Comparison of ENCODE assay signal across 8 mouse cellular contexts in the genomic region with DNA sequence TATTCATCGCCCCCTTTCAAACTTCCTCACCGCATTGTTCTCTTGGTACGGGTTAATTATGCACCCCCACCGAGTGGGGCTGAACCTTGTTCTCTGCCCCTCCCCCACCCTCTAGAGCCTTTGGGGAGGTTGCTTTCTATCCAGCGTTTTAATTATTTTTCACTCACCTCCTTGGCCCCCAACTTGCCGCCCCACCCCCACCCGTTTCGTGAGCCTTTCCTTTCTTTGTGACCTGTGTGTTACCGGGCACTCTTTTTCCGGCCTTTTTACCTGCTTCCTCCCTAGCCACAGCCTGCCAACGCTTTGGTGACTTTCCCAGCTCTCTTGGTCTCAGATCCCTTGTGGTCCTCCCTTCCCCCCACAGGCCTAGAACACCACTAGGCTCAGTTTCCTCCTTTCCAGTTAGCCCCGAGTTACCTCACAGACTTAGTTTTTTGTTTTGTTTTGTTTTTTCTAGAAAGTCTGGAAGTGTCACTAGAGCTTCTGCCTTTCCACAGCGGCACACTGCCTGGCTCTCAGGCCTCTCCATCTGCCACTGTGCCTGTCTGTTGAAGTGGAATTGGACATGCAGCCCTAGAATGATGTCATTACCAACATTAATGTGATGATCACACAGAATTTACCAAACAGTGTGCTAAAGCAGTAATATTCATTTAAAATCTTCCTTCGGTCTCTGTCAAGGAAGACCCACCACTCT. TPM values are rescaled to one million over a fixed set of nuclear protein-coding genes. Genes with fewer than 3 reads are reported as not detected.
DNase-seq lines count a peak whose midpoint lies in the region; ATAC-seq lines count a peak whose summit lies in the region.

No protein-coding gene starts in this region.

- H3K4me2 ChIP-seq in forebrain, embryonic 14.5 days (ENCODE audit: low read length) = peak overlapping the region; percentile 89
- H3K4me2 ChIP-seq in kidney, embryonic 16.5 days (replicated peaks; ENCODE audit: low read depth, low read length) = peak overlapping the region; percentile 85
- peak overlapping the region; percentile 100 for H3K4me2 ChIP-seq in midbrain, embryonic 16.5 days (ENCODE audit: low read length)

- no peak for DNase-seq in heart, embryonic 10.5 days (ENCODE audit: low spot score)
- no peak for DNase-seq in heart, postnatal 4 days
- peak; percentile 78 for DNase-seq in forebrain, embryonic 14.5 days (ENCODE audit: low spot score)
- DNase-seq in cerebellum, postnatal 4 days (ENCODE audit: low spot score in 2 of 2) = no peak
- DNase-seq in urinary bladder, postnatal 10 days (ENCODE audit: low spot score) = no peak

- peaks cover 11% of the 10 kb centered on the region for H3K27me3 ChIP-seq in heart, embryonic 10.5 days (ENCODE audit: insufficient read depth, poor library complexity, severe bottlenecking)
- H3K27me3 ChIP-seq in forebrain, embryonic 14.5 days (replicated peaks; ENCODE audit: control insufficient read depth, insufficient read depth, low read length) = no peaks in the 10 kb centered on the region
- peaks cover 18% of the 10 kb centered on the region; the same call in 1 of the 2 replicates for H3K27me3 ChIP-seq in kidney, embryonic 16.5 days (ENCODE audit: insufficient read depth, low read length)
- no peaks in the 10 kb centered on the region for H3K27me3 ChIP-seq in midbrain, embryonic 16.5 days (ENCODE audit: control insufficient read depth, insufficient read depth, low read depth, low read length)

- H3K27ac ChIP-seq in heart, embryonic 10.5 days = peak overlapping the region; percentile 38; the same call in 1 of the 2 replicates
- peak overlapping the region; percentile 3; the same call in 1 of the 2 replicates for H3K27ac ChIP-seq in forebrain, embryonic 14.5 days (ENCODE audit: low read depth, low read length)
- peak overlapping the region; percentile 90 for H3K27ac ChIP-seq in kidney, embryonic 16.5 days (ENCODE audit: low read length)
- H3K27ac ChIP-seq in midbrain, embryonic 16.5 days (ENCODE audit: low read length) = no peak overlapping the region

- no peaks in the 10 kb centered on the region for H3K36me3 ChIP-seq in heart, embryonic 10.5 days
- no peaks in the 10 kb centered on the region for H3K36me3 ChIP-seq in forebrain, embryonic 14.5 days (ENCODE audit: control insufficient read depth, insufficient read depth, low read length)
- no peaks in the 10 kb centered on the region; the same call in 1 of the 2 replicates for H3K36me3 ChIP-seq in kidney, embryonic 16.5 days (ENCODE audit: insufficient read depth, low read length)
- H3K36me3 ChIP-seq in midbrain, embryonic 16.5 days (ENCODE audit: control insufficient read depth, insufficient read depth, low read length) = no peaks in the 10 kb centered on the region

- no peak for ATAC-seq in forebrain, embryonic 14.5 days
- ATAC-seq in kidney, embryonic 16.5 days (ENCODE audit: low FRiP score, low TSS enrichment) = no peak
- no peak for ATAC-seq in midbrain, embryonic 16.5 days
- no peak for ATAC-seq in cerebellum, adult (ENCODE audit: insufficient number of reproducible peaks, low FRiP score, low TSS enrichment)

- H3K4me1 ChIP-seq in heart, embryonic 10.5 days = peaks cover 31% of the 10 kb centered on the region
- H3K4me1 ChIP-seq in forebrain, embryonic 14.5 days (ENCODE audit: control insufficient read depth, insufficient read depth, low read length) = peaks cover 36% of the 10 kb centered on the region
- H3K4me1 ChIP-seq in kidney, embryonic 16.5 days (ENCODE audit: insufficient read depth, low read length) = peaks cover 45% of the 10 kb centered on the region
- peaks cover 21% of the 10 kb centered on the region for H3K4me1 ChIP-seq in midbrain, embryonic 16.5 days (ENCODE audit: control insufficient read depth, insufficient read depth, low read length)

- peak overlapping the region; percentile 80 for H3K4me3 ChIP-seq in heart, embryonic 10.5 days
- peak overlapping the region; percentile 81 for H3K4me3 ChIP-seq in forebrain, embryonic 14.5 days (ENCODE audit: low read depth, low read length)
- H3K4me3 ChIP-seq in kidney, embryonic 16.5 days (ENCODE audit: low read length) = peak overlapping the region; percentile 74
- H3K4me3 ChIP-seq in midbrain, embryonic 16.5 days (ENCODE audit: low read depth, low read length) = peak overlapping the region; percentile 56

- 12% methylated on average over 14 of the region's 14 CpGs for WGBS in heart, embryonic 10.5 days
- 4% methylated on average over 14 of the region's 14 CpGs for WGBS in forebrain, embryonic 14.5 days
- WGBS in kidney, embryonic 16.5 days = 9% methylated on average over 14 of the region's 14 CpGs
- WGBS in midbrain, embryonic 16.5 days = 6% methylated on average over 14 of the region's 14 CpGs

- H3K9me3 ChIP-seq in heart, embryonic 10.5 days = no peaks in the 10 kb centered on the region
- no peaks in the 10 kb centered on the region for H3K9me3 ChIP-seq in forebrain, embryonic 14.5 days (replicated peaks; ENCODE audit: control insufficient read depth, low read length)
- H3K9me3 ChIP-seq in kidney, embryonic 16.5 days (ENCODE audit: low read length) = no peaks in the 10 kb centered on the region
- no peaks in the 10 kb centered on the region for H3K9me3 ChIP-seq in midbrain, embryonic 16.5 days (replicated peaks; ENCODE audit: control insufficient read depth, low read length, poor library complexity, severe bottlenecking)

- H3K9ac ChIP-seq in forebrain, embryonic 14.5 days (ENCODE audit: low read length) = peak overlapping the region; percentile 82
- H3K9ac ChIP-seq in kidney, embryonic 16.5 days (replicated peaks; ENCODE audit: low read length) = peak overlapping the region; percentile 79
- H3K9ac ChIP-seq in midbrain, embryonic 16.5 days (ENCODE audit: low read depth, low read length) = peak overlapping the region; percentile 62; the same call in 1 of the 2 replicates

RNA-seq across cellular contexts. Expression of a gene that starts 2.3 kb away (rescaled TPM):
- polyA plus RNA-seq in heart, embryonic 10.5 days (2016; fragmentation: Nextera tagmentation; extraction: Ambion mirVana) = 21.2 and 24.7 TPM in 2 replicates
- 10 to 100 TPM; 50.1 to 52.8 TPM for total RNA-seq in heart, postnatal 4 days (2021)
- polyA plus RNA-seq in forebrain, embryonic 14.5 days (2014; fragmentation: Nextera tagmentation; extraction: Ambion mirVana) = 36.6 and 45.8 TPM in 2 replicates
- polyA plus RNA-seq in kidney, embryonic 16.5 days (2015; fragmentation: Nextera tagmentation; extraction: Ambion mirVana) = 67.5 and 68.1 TPM in 2 replicates
- 18.4 and 24.0 TPM in 2 replicates for polyA plus RNA-seq in midbrain, embryonic 16.5 days (2015; fragmentation: Nextera tagmentation; extraction: Ambion mirVana)
